Mouse (Mus musculus): ENCODE results near the gene Zdhhc22. TPM values are rescaled to one million over a fixed set of nuclear protein-coding genes. Genes with fewer than 3 reads are reported as not detected.

The Zdhhc22 gene
- polyA plus RNA-seq, 1 experiment, result not detected

GRCm38 (mm10) chr12:87026109-87026870, 36.1 kb upstream of the Zdhhc22 start:
- H3K27ac ChIP-seq (ENCODE audit: control insufficient read depth, insufficient read depth, low read depth, low read length), result no peak overlapping the region

GRCm38 (mm10) chr12:87023456-87023855, 33.2 kb upstream of the Zdhhc22 start:
- Histone ChIP-seq H3K4me1 (ENCODE audit: control insufficient read depth, insufficient read depth, low read length) (peaks cover 10% of the 10 kb centered on the region), H3K36me3 (ENCODE audit: control insufficient read depth, insufficient read depth, low read length) (no peaks in the 10 kb centered on the region), H3K27me3 (ENCODE audit: control insufficient read depth, insufficient read depth, low read length) (no peaks in the 10 kb centered on the region), H3K4me3 (ENCODE audit: control insufficient read depth, low read depth, low read length) (peak overlapping the region; percentile 47), H3K27ac (ENCODE audit: control insufficient read depth, insufficient read depth, low read depth, low read length) (no peak overlapping the region)
- TF ChIP-seq POLR2A (IDR thresholded peaks at IDR 0.05; ENCODE audit: control insufficient read depth, low read depth, low read length), result no peak
- TF ChIP-seq CTCF (IDR thresholded peaks at IDR 0.05; ENCODE audit: control insufficient read depth, insufficient read depth, insufficient replicate concordance, low read depth, low read length), result no peak

More at GRCm38 (mm10) chr12:87026109-87026870, 36.1 kb upstream of the Zdhhc22 start:
- peak overlapping the region; percentile 80 for H3K4me3 ChIP-seq (ENCODE audit: control insufficient read depth, low read depth, low read length)
- TF ChIP-seq POLR2A (IDR thresholded peaks at IDR 0.05; ENCODE audit: control insufficient read depth, low read depth, low read length) (no peak), CTCF (IDR thresholded peaks at IDR 0.05; ENCODE audit: control insufficient read depth, insufficient read depth, insufficient replicate concordance, low read depth, low read length) (no peak)
- peaks cover 10% of the 10 kb centered on the region for H3K4me1 ChIP-seq (ENCODE audit: control insufficient read depth, insufficient read depth, low read length)
- H3K27me3 ChIP-seq (ENCODE audit: control insufficient read depth, insufficient read depth, low read length), result no peaks in the 10 kb centered on the region
- H3K36me3 ChIP-seq (ENCODE audit: control insufficient read depth, insufficient read depth, low read length), result no peaks in the 10 kb centered on the region

- Histone ChIP-seq H3K27me3 (ENCODE audit: control insufficient read depth, insufficient read depth, low read length) (no peaks in the 10 kb centered on the region), H3K4me1 (ENCODE audit: control insufficient read depth, insufficient read depth, low read length) (peaks cover 10% of the 10 kb centered on the region), H3K27ac (ENCODE audit: control insufficient read depth, insufficient read depth, low read depth, low read length) (no peak overlapping the region), H3K36me3 (ENCODE audit: control insufficient read depth, insufficient read depth, low read length) (no peaks in the 10 kb centered on the region), H3K4me3 (ENCODE audit: control insufficient read depth, low read depth, low read length) (peak overlapping the region; percentile 47)
- TF ChIP-seq CTCF (IDR thresholded peaks at IDR 0.05; ENCODE audit: control insufficient read depth, insufficient read depth, insufficient replicate concordance, low read depth, low read length) (no peak), POLR2A (IDR thresholded peaks at IDR 0.05; ENCODE audit: control insufficient read depth, low read depth, low read length) (no peak)
Observed at GRCm38 (mm10) chr12:87022006-87022405, 31.8 kb upstream of the Zdhhc22 start.

GRCm38 (mm10) chr12:87021040-87021439, 30.8 kb upstream of the Zdhhc22 start, which contains the start of gene Tmem63c:
Tmem63c (plus strand) TSS chr12:87021340.
- TF ChIP-seq CTCF (IDR thresholded peaks at IDR 0.05; ENCODE audit: control insufficient read depth, insufficient read depth, insufficient replicate concordance, low read depth, low read length) (no peak), POLR2A (IDR thresholded peaks at IDR 0.05; ENCODE audit: control insufficient read depth, low read depth, low read length) (peak; percentile 42; the same call in 1 of the 2 replicates)
- Histone ChIP-seq H3K27me3 (ENCODE audit: control insufficient read depth, insufficient read depth, low read length) (no peaks in the 10 kb centered on the region), H3K36me3 (ENCODE audit: control insufficient read depth, insufficient read depth, low read length) (no peaks in the 10 kb centered on the region), H3K27ac (ENCODE audit: control insufficient read depth, insufficient read depth, low read depth, low read length) (no peak within 1 kb of the TSS), H3K4me3 (ENCODE audit: control insufficient read depth, low read depth, low read length) (peak within 1 kb of the TSS; percentile 47), H3K4me1 (ENCODE audit: control insufficient read depth, insufficient read depth, low read length) (peaks cover 1% of the 10 kb centered on the region)

GRCm38 (mm10) chr12:87018756-87019155, 28.5 kb upstream of the Zdhhc22 start:
- Histone ChIP-seq H3K4me1 (ENCODE audit: control insufficient read depth, insufficient read depth, low read length) (no peaks in the 10 kb centered on the region; the same call in 1 of the 2 replicates), H3K27ac (ENCODE audit: control insufficient read depth, insufficient read depth, low read depth, low read length) (no peak overlapping the region), H3K27me3 (ENCODE audit: control insufficient read depth, insufficient read depth, low read length) (no peaks in the 10 kb centered on the region), H3K36me3 (ENCODE audit: control insufficient read depth, insufficient read depth, low read length) (no peaks in the 10 kb centered on the region), H3K4me3 (ENCODE audit: control insufficient read depth, low read depth, low read length) (peak overlapping the region; percentile 59)
- TF ChIP-seq POLR2A (IDR thresholded peaks at IDR 0.05; ENCODE audit: control insufficient read depth, low read depth, low read length), result no peak
- no peak for TF ChIP-seq CTCF (IDR thresholded peaks at IDR 0.05; ENCODE audit: control insufficient read depth, insufficient read depth, insufficient replicate concordance, low read depth, low read length)

- Histone ChIP-seq H3K27me3 (ENCODE audit: control insufficient read depth, insufficient read depth, low read length) (no peaks in the 10 kb centered on the region), H3K36me3 (ENCODE audit: control insufficient read depth, insufficient read depth, low read length) (no peaks in the 10 kb centered on the region), H3K4me3 (ENCODE audit: control insufficient read depth, low read depth, low read length) (no peak overlapping the region), H3K4me1 (ENCODE audit: control insufficient read depth, insufficient read depth, low read length) (no peaks in the 10 kb centered on the region; the same call in 1 of the 2 replicates), H3K27ac (ENCODE audit: control insufficient read depth, insufficient read depth, low read depth, low read length) (no peak overlapping the region)
- TF ChIP-seq POLR2A (IDR thresholded peaks at IDR 0.05; ENCODE audit: control insufficient read depth, low read depth, low read length) (no peak), CTCF (IDR thresholded peaks at IDR 0.05; ENCODE audit: control insufficient read depth, insufficient read depth, insufficient replicate concordance, low read depth, low read length) (peak; percentile 80; the same call in 1 of the 2 replicates)
Observed at GRCm38 (mm10) chr12:87017041-87017440, 26.8 kb upstream of the Zdhhc22 start.

- H3K4me1 ChIP-seq (ENCODE audit: control insufficient read depth, insufficient read depth, low read length), result no peaks in the 10 kb centered on the region
- H3K27ac ChIP-seq (ENCODE audit: control insufficient read depth, insufficient read depth, low read depth, low read length), result no peak overlapping the region
Observed at GRCm38 (mm10) chr12:87004596-87004995, 14.4 kb upstream of the Zdhhc22 start.

More at GRCm38 (mm10) chr12:87004596-87004995, 14.4 kb upstream of the Zdhhc22 start:
- Histone ChIP-seq H3K4me3 (ENCODE audit: control insufficient read depth, low read depth, low read length) (no peak overlapping the region), H3K36me3 (ENCODE audit: control insufficient read depth, insufficient read depth, low read length) (no peaks in the 10 kb centered on the region), H3K27me3 (ENCODE audit: control insufficient read depth, insufficient read depth, low read length) (no peaks in the 10 kb centered on the region)
- TF ChIP-seq CTCF (IDR thresholded peaks at IDR 0.05; ENCODE audit: control insufficient read depth, insufficient read depth, insufficient replicate concordance, low read depth, low read length) (no peak), POLR2A (IDR thresholded peaks at IDR 0.05; ENCODE audit: control insufficient read depth, low read depth, low read length) (no peak)
